Mouse (Mus musculus) left cerebral cortex, postnatal 10 days (tissue): Measurements from ENCODE around the gene Tkfc. TPM values are rescaled to one million over a fixed set of nuclear protein-coding genes. Genes with fewer than 3 reads are reported as not detected.

Experiments used
- DNase-seq, 2 experiments: peaks; one replicate each; pipeline ENCODE4 v3.0.0; 2021 to 2022; ENCODE audit warnings: low spot score in 2 of 2, mixed read lengths in 1 of 2; ENCODE audit errors: extremely low spot score in 1 of 2
- intact Hi-C: fragments of 180-260 bp; cut with DNase I; formaldehyde crosslinking; loops from one replicate; pipeline ENCODE4 v1.15.1; 2025
- total RNA-seq, 2 experiments: library from RNA; stranded (reverse); gene quantifications; 2 replicates each; pipeline ENCODE4 v1.2.3; 2021

Tkfc gene
- total RNA-seq = 10 to 100 TPM; 26.1 to 32.0 TPM

GRCm38 (mm10) chr19:10605293-10605900 is at the start of gene Tkfc, which contains the start of gene Ddb1:
Tkfc (minus strand) TSS chr19:10605654.
Ddb1 (plus strand) TSS chr19:10605327.
- intact Hi-C loops = loop anchor here (5.0 kb wide), 1 partner anchor 48 kb away; the partner anchor contains the start of gene Tmem216
- peak; percentile 98 to 99 for DNase-seq

- intact Hi-C loops = no loop called here
- no peak for DNase-seq
These were observed 42.7 kb upstream of the Tkfc start for GRCm38 (mm10) chr19:10648156-10648555.

- intact Hi-C loops = no loop called here
- no peak for DNase-seq
These were observed 40.2 kb upstream of the Tkfc start for GRCm38 (mm10) chr19:10645616-10646015.

- intact Hi-C loops = no loop called here
- no peak for DNase-seq
These were observed 35.3 kb upstream of the Tkfc start for GRCm38 (mm10) chr19:10640589-10641378.

- intact Hi-C loops = no loop called here
- DNase-seq = no peak
These were observed 34.6 kb upstream of the Tkfc start for GRCm38 (mm10) chr19:10640080-10640479.

GRCm38 (mm10) chr19:10637840-10638239 is 32.4 kb upstream of the Tkfc start:
- intact Hi-C loops = no loop called here
- DNase-seq = no peak

GRCm38 (mm10) chr19:10634872-10635318 is 29.4 kb upstream of the Tkfc start:
- DNase-seq = peak; percentile 46 to 73
- intact Hi-C loops = no loop called here

GRCm38 (mm10) chr19:10634106-10634871 is 28.8 kb upstream of the Tkfc start, which contains the start of gene Vwce:
Vwce (plus strand) TSS chr19:10634213.
- intact Hi-C loops = no loop called here
- peak; percentile 16 to 61 for DNase-seq

- DNase-seq = no peak
- intact Hi-C loops = loop anchor here (2.0 to 5.0 kb wide), 2 partner anchors 51 to 66 kb away; partner anchors contain the start of gene Tmem216
These were observed 3.3 kb upstream of the Tkfc start for GRCm38 (mm10) chr19:10608573-10609240.

GRCm38 (mm10) chr19:10605901-10606622 is 608 bp upstream of the Tkfc start:
- no peak for DNase-seq
- intact Hi-C loops = loop anchor here (5.0 kb wide), 1 partner anchor 49 kb away; the partner anchor contains the start of gene Tmem216

- DNase-seq = no peak
- intact Hi-C loops = no loop called here
These were observed 920 bp downstream of the Tkfc start for GRCm38 (mm10) chr19:10604534-10604933.

GRCm38 (mm10) chr19:10603660-10604523 is 1.6 kb downstream of the Tkfc start:
- intact Hi-C loops = no loop called here
- DNase-seq = peak in 1 of 2 experiments; percentile 33

GRCm38 (mm10) chr19:10602787-10603186 is 2.7 kb downstream of the Tkfc start:
- peak; percentile 85 to 93 for DNase-seq
- intact Hi-C loops = no loop called here

GRCm38 (mm10) chr19:10602247-10602769 is 3.1 kb downstream of the Tkfc start:
- intact Hi-C loops = no loop called here
- DNase-seq = no peak

GRCm38 (mm10) chr19:10599648-10600047 is 5.8 kb downstream of the Tkfc start:
- intact Hi-C loops = no loop called here
- DNase-seq = no peak

- intact Hi-C loops = no loop called here
- no peak for DNase-seq
These were observed 7.3 kb downstream of the Tkfc start for GRCm38 (mm10) chr19:10598188-10598587.
